9 mouse cellular contexts compared by ENCODE assay signal in genomic region chr19:8991245-8991870, GRCm38 (mm10). TPM values are rescaled to one million over a fixed set of nuclear protein-coding genes. Genes with fewer than 3 reads are reported as not detected.
DNase-seq lines count a peak whose midpoint lies in the region; ATAC-seq and TF ChIP-seq lines count a peak whose summit lies in the region.
"Had no signal": no experiment of that assay in that cellular context is flagged by ENCODE, and none has a peak within 500 bp of the region (broad histone marks: within the 10 kb centered on the region; RNA-seq: fewer than 3 reads in every experiment).

No protein-coding gene starts in this region.

- H3K4me3 ChIP-seq in forebrain, embryonic 10.5 days: peak overlapping the region; percentile 73; the same call in 1 of the 2 replicates
- H3K4me3 ChIP-seq in forebrain, embryonic 13.5 days: no peak overlapping the region
- no peak overlapping the region for H3K4me3 ChIP-seq in testis, adult 2 months (ENCODE audit: control insufficient read depth, low read depth, low read length)
- peak overlapping the region; percentile 75 for H3K4me3 ChIP-seq in limb, embryonic 10.5 days

- no peak overlapping the region for H3K4me2 ChIP-seq in forebrain, embryonic 13.5 days

- DNase-seq in forebrain, embryonic 10.5 days (ENCODE audit: extremely low spot score, low spot score): no peak
- DNase-seq in testis, postnatal 14 days (ENCODE audit: low spot score): no peak
- DNase-seq in limb, embryonic 10.5 days (ENCODE audit: low spot score): no peak
- DNase-seq in frontal cortex, postnatal 10 days (ENCODE audit: low spot score in 2 of 2): no peak
- no peak for DNase-seq in ovary, adult 18-20 months (ENCODE audit: low spot score)
- no peak for DNase-seq in c-Kit-positive CD71-positive TER-119-positive erythroid progenitor cells, embryonic 14.5 days (ENCODE audit: low spot score)
- DNase-seq: thymus, postnatal 25 days had no signal

- H3K9ac ChIP-seq in forebrain, embryonic 13.5 days: no peak overlapping the region

- H3K27ac ChIP-seq in forebrain, embryonic 10.5 days: 0 out of 2 replicates have a peak overlapping the region, but pooled peaks have one; percentile 25
- no peak overlapping the region for H3K27ac ChIP-seq in forebrain, embryonic 13.5 days
- 0 out of 2 replicates have a peak overlapping the region, but pooled peaks have one; percentile 15 for H3K27ac ChIP-seq in testis, adult 2 months (ENCODE audit: control insufficient read depth, insufficient read depth, low read depth, low read length)
- H3K27ac ChIP-seq in limb, embryonic 10.5 days: peak overlapping the region; percentile 91

- no peak for ATAC-seq in forebrain, embryonic 13.5 days

- H3K36me3 ChIP-seq in forebrain, embryonic 10.5 days (replicated peaks): no peaks in the 10 kb centered on the region
- no peaks in the 10 kb centered on the region for H3K36me3 ChIP-seq in forebrain, embryonic 13.5 days (ENCODE audit: poor library complexity, severe bottlenecking)
- H3K36me3 ChIP-seq in testis, adult 2 months (ENCODE audit: control insufficient read depth, insufficient read depth, low read length): no peaks in the 10 kb centered on the region
- no peaks in the 10 kb centered on the region for H3K36me3 ChIP-seq in limb, embryonic 10.5 days

- H3K4me1 ChIP-seq in forebrain, embryonic 10.5 days: peaks cover 53% of the 10 kb centered on the region
- H3K4me1 ChIP-seq in forebrain, embryonic 13.5 days: peaks cover 37% of the 10 kb centered on the region
- H3K4me1 ChIP-seq in testis, adult 2 months (ENCODE audit: control insufficient read depth, insufficient read depth, low read length): peaks cover 18% of the 10 kb centered on the region
- peaks cover 57% of the 10 kb centered on the region for H3K4me1 ChIP-seq in limb, embryonic 10.5 days

- TF ChIP-seq POLR2A in testis, adult 2 months (IDR thresholded peaks at IDR 0.05; ENCODE audit: control insufficient read depth, low read depth, low read length): no peak

- peaks cover 59% of the 10 kb centered on the region for H3K27me3 ChIP-seq in forebrain, embryonic 10.5 days (ENCODE audit: poor library complexity, severe bottlenecking)
- peaks cover 42% of the 10 kb centered on the region for H3K27me3 ChIP-seq in forebrain, embryonic 13.5 days
- H3K27me3 ChIP-seq in testis, adult 2 months (ENCODE audit: control insufficient read depth, insufficient read depth, low read length): peaks cover 2% of the 10 kb centered on the region; the same call in 1 of the 2 replicates
- H3K27me3 ChIP-seq in limb, embryonic 10.5 days (ENCODE audit: low read depth, poor library complexity, severe bottlenecking): peaks cover 20% of the 10 kb centered on the region

- TF ChIP-seq CTCF in testis, adult 2 months (IDR thresholded peaks at IDR 0.05; ENCODE audit: control insufficient read depth, insufficient read depth, insufficient replicate concordance, low read depth, low read length): no peak

- WGBS in forebrain, embryonic 10.5 days: 68% methylated on average over 4 of the region's 4 CpGs
- WGBS in forebrain, embryonic 13.5 days: 68% methylated on average over 4 of the region's 4 CpGs
- WGBS in limb, embryonic 10.5 days: 73% methylated on average over 4 of the region's 4 CpGs

- no peaks in the 10 kb centered on the region for H3K9me3 ChIP-seq in forebrain, embryonic 10.5 days
- H3K9me3 ChIP-seq in forebrain, embryonic 13.5 days (replicated peaks): no peaks in the 10 kb centered on the region
- no peaks in the 10 kb centered on the region for H3K9me3 ChIP-seq in limb, embryonic 10.5 days (replicated peaks)

RNA-seq across cellular contexts. Expression of gene Ahnak, which starts 2.3 kb away (rescaled TPM):
- polyA plus RNA-seq in forebrain, embryonic 10.5 days (2016; fragmentation: Nextera tagmentation; extraction: Ambion mirVana): 6.5 and 7.1 TPM in 2 replicates
- 2.8 and 3.0 TPM in 2 replicates for polyA plus RNA-seq in forebrain, embryonic 13.5 days (2015; fragmentation: Nextera tagmentation; extraction: Ambion mirVana)
- 1.6 and 2.3 TPM in 2 replicates for polyA plus RNA-seq in testis, adult 2 months (2012; rRNA removed)
- 5.3 and 8.9 TPM in 2 replicates for polyA plus RNA-seq in limb, embryonic 10.5 days (2016; fragmentation: Nextera tagmentation; extraction: Ambion mirVana)

RNA-seq across cellular contexts. Expression of gene Eef1g, which starts 24.5 kb away (rescaled TPM):
- polyA plus RNA-seq in forebrain, embryonic 10.5 days (2016; fragmentation: Nextera tagmentation; extraction: Ambion mirVana): 559 and 563 TPM in 2 replicates
- 369 and 373 TPM in 2 replicates for polyA plus RNA-seq in forebrain, embryonic 13.5 days (2015; fragmentation: Nextera tagmentation; extraction: Ambion mirVana)
- 442 and 506 TPM in 2 replicates for polyA plus RNA-seq in testis, adult 2 months (2012; rRNA removed)
- 563 and 631 TPM in 2 replicates for polyA plus RNA-seq in limb, embryonic 10.5 days (2016; fragmentation: Nextera tagmentation; extraction: Ambion mirVana)

RNA-seq across cellular contexts. Expression of gene Tut1, which starts 37.7 kb away (rescaled TPM):
- polyA plus RNA-seq in forebrain, embryonic 10.5 days (2016; fragmentation: Nextera tagmentation; extraction: Ambion mirVana): 40.2 and 49.1 TPM in 2 replicates
- polyA plus RNA-seq in forebrain, embryonic 13.5 days (2015; fragmentation: Nextera tagmentation; extraction: Ambion mirVana): 35.3 and 36.7 TPM in 2 replicates
- polyA plus RNA-seq in testis, adult 2 months (2012; rRNA removed): 38.2 and 38.6 TPM in 2 replicates
- polyA plus RNA-seq in limb, embryonic 10.5 days (2016; fragmentation: Nextera tagmentation; extraction: Ambion mirVana): 49.6 and 49.7 TPM in 2 replicates

RNA-seq across cellular contexts. Expression of gene Mta2, which starts 49.7 kb away (rescaled TPM):
- polyA plus RNA-seq in forebrain, embryonic 10.5 days (2016; fragmentation: Nextera tagmentation; extraction: Ambion mirVana): 202 and 206 TPM in 2 replicates
- 178 and 180 TPM in 2 replicates for polyA plus RNA-seq in forebrain, embryonic 13.5 days (2015; fragmentation: Nextera tagmentation; extraction: Ambion mirVana)
- polyA plus RNA-seq in testis, adult 2 months (2012; rRNA removed): 14.0 and 14.5 TPM in 2 replicates
- polyA plus RNA-seq in limb, embryonic 10.5 days (2016; fragmentation: Nextera tagmentation; extraction: Ambion mirVana): 229 and 233 TPM in 2 replicates

Comparison
In these comparisons a context has a peak if more than half of its experiments do, and no peak if none do; other contexts are left out.
1. H3K4me3 ChIP-seq: peak in forebrain, embryonic 10.5 days (single experiment) and limb, embryonic 10.5 days (single experiment); none in forebrain, embryonic 13.5 days (single experiment) and testis, adult 2 months (single experiment).